Mouse (Mus musculus) CH12F3 (cell line): Measurements from ENCODE around the gene Ndufv1.
"Not testable (repeated sequence)": the region's sequence is repeated elsewhere in the genome, so short reads cannot be mapped to it uniquely, and the experiment has no call there.

ENCODE experiments used
- in situ Hi-C: fragments of 300-500 bp; cut with MboI; formaldehyde crosslinking; loops from 2 replicates; pipeline ENCODE4 v1.14.3; 2020; ENCODE audit warnings: low sequenced_read_pairs

Gene Ndufv1

GRCm38 (mm10) chr19:3980917-3981316 lies 31.7 kb downstream of the Ndufv1 start:
- in situ Hi-C loops, result no loop called here

- in situ Hi-C loops, result no loop called here
These were observed 32.3 kb downstream of the Ndufv1 start for GRCm38 (mm10) chr19:3980309-3980708.

GRCm38 (mm10) chr19:3975866-3976265 lies 36.7 kb downstream of the Ndufv1 start:
- in situ Hi-C loops, result no loop called here

GRCm38 (mm10) chr19:3974608-3975007 lies 38.0 kb downstream of the Ndufv1 start:
- in situ Hi-C loops, result not testable (repeated sequence)

- in situ Hi-C loops, result no loop called here
These were observed 40.4 kb downstream of the Ndufv1 start, which contains the start of gene Aldh3b2 for GRCm38 (mm10) chr19:3972229-3972628. Gene Aldh3b2, plus strand, starts transcription at chr19:3972328.

GRCm38 (mm10) chr19:3967258-3967657 lies 45.3 kb downstream of the Ndufv1 start:
- in situ Hi-C loops, result no loop called here

GRCm38 (mm10) chr19:3966330-3967075 lies 46.1 kb downstream of the Ndufv1 start:
- in situ Hi-C loops, result no loop called here

- in situ Hi-C loops, result no loop called here
These were observed 48.6 kb downstream of the Ndufv1 start for GRCm38 (mm10) chr19:3964030-3964429.

GRCm38 (mm10) chr19:3962469-3962868 lies 50.1 kb downstream of the Ndufv1 start:
- in situ Hi-C loops, result no loop called here

GRCm38 (mm10) chr19:3961805-3962204 lies 50.8 kb downstream of the Ndufv1 start:
- in situ Hi-C loops, result not testable (repeated sequence)

GRCm38 (mm10) chr19:3960211-3960610 lies 52.4 kb downstream of the Ndufv1 start:
- in situ Hi-C loops, result no loop called here

GRCm38 (mm10) chr19:3959030-3959429 lies 53.6 kb downstream of the Ndufv1 start:
- in situ Hi-C loops, result no loop called here

- in situ Hi-C loops, result no loop called here
These were observed 54.1 kb downstream of the Ndufv1 start, which contains the start of gene Aldh3b3 for GRCm38 (mm10) chr19:3958470-3958869. Gene Aldh3b3, plus strand, starts transcription at chr19:3958645.
